Mouse (Mus musculus) lung, embryonic 14.5 days (tissue): ENCODE data around the gene Nxf1. TPM values are rescaled to one million over a fixed set of nuclear protein-coding genes. Genes with fewer than 3 reads are reported as not detected.

Experiments used
- ATAC-seq: fragments of 200-750 bp; cut with Nextera tagmentation; 2 replicates; pipeline ENCODE4 v1.8.0; 2017; ENCODE audit warnings: mild to moderate bottlenecking, moderate TSS enrichment, moderate library complexity; ENCODE audit not compliant: insufficient read depth
- DNase-seq: peaks from one replicate; pipeline ENCODE4 v3.0.0-alpha.2; 2015
- H3K27ac ChIP-seq: fragments of 300-500 bp; sonication (generic); 2 replicates; pipeline ENCODE4 v1.5.1; 2014; ENCODE audit warnings: low read depth, mild to moderate bottlenecking, moderate library complexity
- H3K27me3 ChIP-seq: fragments of 300-500 bp; sonication (generic); 2 replicates; pipeline ENCODE4 v1.6.1; 2014; ENCODE audit warnings: low read length, control low read depth; ENCODE audit not compliant: insufficient read depth
- H3K36me3 ChIP-seq: fragments of 300-500 bp; sonication (generic); 2 replicates; pipeline ENCODE4 v1.6.1; 2014; ENCODE audit warnings: control low read depth; ENCODE audit not compliant: insufficient read depth
- H3K4me1 ChIP-seq: fragments of 300-500 bp; sonication (generic); 2 replicates; pipeline ENCODE4 v1.6.1; 2014; ENCODE audit warnings: antibody characterized with exemption, control low read depth; ENCODE audit not compliant: insufficient read depth
- H3K4me2 ChIP-seq: fragments of 300-500 bp; sonication (generic); 2 replicates; pipeline ENCODE4 v1.6.1; 2014; ENCODE audit warnings: mild to moderate bottlenecking
- H3K4me3 ChIP-seq: fragments of 300-500 bp; sonication (generic); 2 replicates; pipeline ENCODE4 v1.5.1; 2014; ENCODE audit warnings: low read depth, low read length
- H3K9ac ChIP-seq: fragments of 300-500 bp; sonication (generic); 2 replicates; pipeline ENCODE4 v1.6.1; 2014
- H3K9me3 ChIP-seq: fragments of 300-500 bp; sonication (generic); 2 replicates; pipeline ENCODE4 v1.6.1; 2016; ENCODE audit warnings: low read depth, low read length, control low read depth
- CTCF ChIP-seq: IDR thresholded peaks from 2 replicates; pipeline ENCODE4 v1.5.1; 2016; ENCODE audit warnings: antibody characterized with exemption, low read depth
- WGBS: fragments of 180-500 bp; shearing (Covaris S2); extraction: QIAGEN DNeasy Blood & Tissue Kit; methylation state at CpG from one replicate; pipeline ENCODE4 v1.1.7; 2014; 5-methylcytosine and 5-hydroxymethylcytosine counted together
- polyA plus RNA-seq: library from polyadenylated mRNA; unstranded; fragments of >200 nt; fragmentation: Nextera tagmentation; extraction: Ambion mirVana; gene quantifications from 2 replicates; pipeline ENCODE4 v1.2.1, GENCODE M21; 2014

Nxf1 gene
- 195 and 197 TPM in 2 replicates for polyA plus RNA-seq

- Histone ChIP-seq H3K4me1 (0 out of 2 replicates have a peak, but pooled peaks cover 3% of the 10 kb centered on the region), H3K9me3 (no peaks in the 10 kb centered on the region), H3K27ac (peak within 1 kb of the TSS; percentile 92), H3K27me3 (no peaks in the 10 kb centered on the region), H3K4me2 (peak within 1 kb of the TSS; percentile 61), H3K9ac (peak within 1 kb of the TSS; percentile 96), H3K4me3 (peak within 1 kb of the TSS; percentile 96), H3K36me3 (peaks cover 27% of the 10 kb centered on the region)
- ATAC-seq: peak; percentile 94
- DNase-seq: peak; percentile 99
- TF ChIP-seq CTCF: 0 out of 2 replicates have a peak, but pooled peaks have one; percentile 7
- under 1% methylated on average over 75 of the region's 75 CpGs for WGBS
These were observed at the start of gene Nxf1 for GRCm38 (mm10) chr19:8756635-8757387. TSS of gene Nxf1 (plus strand) at chr19:8757073.

GRCm38 (mm10) chr19:8708954-8709353 lies 47.9 kb upstream of the Nxf1 start:
- no peak for TF ChIP-seq CTCF
- Histone ChIP-seq H3K4me1 (peaks cover 11% of the 10 kb centered on the region), H3K36me3 (peaks cover 66% of the 10 kb centered on the region), H3K27ac (no peak overlapping the region), H3K9me3 (no peaks in the 10 kb centered on the region), H3K4me2 (no peak overlapping the region), H3K27me3 (no peaks in the 10 kb centered on the region), H3K4me3 (no peak overlapping the region), H3K9ac (no peak overlapping the region)
- no peak for DNase-seq
- ATAC-seq: no peak
- WGBS: 86% methylated on average over 8 of the region's 8 CpGs

DNA sequence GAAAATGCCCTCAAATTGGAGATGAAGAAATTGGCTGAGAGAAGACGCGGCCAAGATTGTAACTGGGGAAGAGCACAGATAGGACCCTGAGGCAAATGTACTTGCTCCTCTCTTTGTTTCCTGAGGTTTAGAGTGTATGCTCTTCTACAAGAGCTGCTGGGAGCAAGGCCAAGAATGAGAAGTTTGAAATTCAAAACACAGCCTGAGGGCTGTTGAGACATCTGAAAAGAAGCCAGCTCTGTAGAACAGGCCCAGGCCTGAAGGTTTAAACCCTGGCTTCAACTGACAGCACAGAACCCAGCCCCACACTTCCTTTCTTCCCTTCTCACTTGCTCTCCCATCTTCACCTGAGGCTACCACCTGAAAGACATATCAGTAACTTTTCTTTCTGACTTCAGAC lies 46.8 kb upstream of the Nxf1 start:
- ATAC-seq (no peak), DNase-seq (peak; percentile 56)
- Histone ChIP-seq H3K9ac (no peak overlapping the region), H3K9me3 (no peaks in the 10 kb centered on the region), H3K4me3 (no peak overlapping the region), H3K4me1 (peaks cover 11% of the 10 kb centered on the region), H3K4me2 (peak overlapping the region; percentile 82; the same call in 1 of the 2 replicates), H3K27ac (no peak overlapping the region), H3K36me3 (peaks cover 66% of the 10 kb centered on the region), H3K27me3 (no peaks in the 10 kb centered on the region)
- TF ChIP-seq CTCF: no peak
- WGBS: 90% methylated on average over 2 of the region's 2 CpGs

GRCm38 (mm10) chr19:8711506-8711905 lies 45.4 kb upstream of the Nxf1 start:
- no peak for TF ChIP-seq CTCF
- Histone ChIP-seq H3K4me2 (peak overlapping the region; percentile 82), H3K4me3 (peak overlapping the region; percentile 90), H3K36me3 (peaks cover 63% of the 10 kb centered on the region), H3K27me3 (no peaks in the 10 kb centered on the region), H3K9ac (peak overlapping the region; percentile 94), H3K9me3 (no peaks in the 10 kb centered on the region), H3K27ac (peak overlapping the region; percentile 95; the same call in 1 of the 2 replicates), H3K4me1 (peaks cover 11% of the 10 kb centered on the region)
- 66% methylated on average over 4 of the region's 4 CpGs for WGBS
- ATAC-seq: no peak
- DNase-seq: peak; percentile 30

- H3K4me1 ChIP-seq: peaks cover 11% of the 10 kb centered on the region
- ATAC-seq (no peak), DNase-seq (no peak)
- H3K9ac ChIP-seq: peak overlapping the region; percentile 94
- peak overlapping the region; percentile 82 for H3K4me2 ChIP-seq
- H3K36me3 ChIP-seq: peaks cover 56% of the 10 kb centered on the region
- H3K27ac ChIP-seq: peak overlapping the region; percentile 95
- peak overlapping the region; percentile 90 for H3K4me3 ChIP-seq
- no peaks in the 10 kb centered on the region for H3K9me3 ChIP-seq
- H3K27me3 ChIP-seq: no peaks in the 10 kb centered on the region
- 43% methylated on average over 10 of the region's 10 CpGs for WGBS
- no peak for TF ChIP-seq CTCF
These were observed 44.7 kb upstream of the Nxf1 start for GRCm38 (mm10) chr19:8711949-8712869.

DNA sequence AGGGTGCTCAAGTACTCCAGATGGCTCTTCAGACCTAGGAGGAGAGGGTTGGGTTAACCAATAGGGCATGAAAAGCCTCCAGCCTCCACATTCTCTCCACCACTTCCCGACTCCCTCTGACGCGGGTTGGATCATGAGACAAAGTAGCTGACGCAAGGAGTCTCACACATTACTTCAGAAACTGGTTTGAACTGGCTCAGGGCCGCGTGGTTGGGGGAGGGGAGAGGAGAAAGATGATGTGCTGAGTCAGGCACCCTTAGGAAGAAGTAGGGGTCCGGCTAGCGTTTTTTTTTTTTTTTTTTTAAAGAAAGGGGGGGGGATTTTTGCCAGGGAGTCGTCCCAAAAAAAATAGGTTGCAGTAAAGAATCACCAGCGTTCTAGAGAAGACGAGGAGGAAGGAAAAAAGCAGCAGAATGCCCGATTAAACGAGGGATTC lies 44.0 kb upstream of the Nxf1 start:
- Histone ChIP-seq H3K27me3 (no peaks in the 10 kb centered on the region), H3K9me3 (no peaks in the 10 kb centered on the region), H3K9ac (peak overlapping the region; percentile 94), H3K4me2 (peak overlapping the region; percentile 82), H3K4me1 (peaks cover 11% of the 10 kb centered on the region), H3K36me3 (peaks cover 49% of the 10 kb centered on the region), H3K27ac (peak overlapping the region; percentile 95), H3K4me3 (peak overlapping the region; percentile 90)
- peak; percentile 90 for DNase-seq
- ATAC-seq: peak; percentile 73
- TF ChIP-seq CTCF: no peak
- under 1% methylated on average over 13 of the region's 13 CpGs for WGBS
